Comparison of ENCODE assay signal across 21 mouse cellular contexts in genomic region chr6:50461585-50461984, GRCm38 (mm10).
"Had no signal": no experiment of that assay in that cellular context is flagged by ENCODE, and none has a peak within 500 bp of the region (broad histone marks: within the 10 kb centered on the region; RNA-seq: fewer than 3 reads in every experiment).

No protein-coding gene starts in this region.

- H3K27ac ChIP-seq: liver, embryonic 13.5 days; liver, embryonic 15.5 days; lung, embryonic 15.5 days; macrophage; midbrain, embryonic 13.5 days; midbrain, embryonic 15.5 days; neural tube, embryonic 12.5 days had no signal

- H3K27me3 ChIP-seq: lung, embryonic 15.5 days; megakaryocyte, embryonic 14.5 days; neural tube, embryonic 12.5 days had no signal

- DNase-seq: liver, embryonic 13.5 days; liver, postnatal 0 days; lung, adult 2 months; lung, postnatal 14 days; lung, postnatal 36 days; retina, postnatal 1 day; right cerebral cortex, postnatal 25 days; right cerebral cortex, postnatal 4 days; spleen, adult 18-20 months; thymus, adult 18-20 months; thymus, postnatal 14 days; thymus, postnatal 4 days had no signal

- ATAC-seq: liver, postnatal 0 days; lung, postnatal 0 days; midbrain, embryonic 13.5 days; midbrain, embryonic 15.5 days had no signal

- H3K4me1 ChIP-seq: liver, embryonic 13.5 days; liver, embryonic 15.5 days; midbrain, embryonic 15.5 days; neural tube, embryonic 12.5 days had no signal

- H3K4me3 ChIP-seq: liver, embryonic 13.5 days; liver, embryonic 15.5 days; lung, embryonic 15.5 days; megakaryocyte, embryonic 14.5 days; midbrain, embryonic 13.5 days; midbrain, embryonic 15.5 days; myocyte; neural tube, embryonic 12.5 days had no signal
